8 mouse cellular contexts compared by ENCODE assay signal in genomic region chr5:122146056-122146580, GRCm38 (mm10). TPM values are rescaled to one million over a fixed set of nuclear protein-coding genes. Genes with fewer than 3 reads are reported as not detected.
DNase-seq lines count a peak whose midpoint lies in the region; ATAC-seq and TF ChIP-seq lines count a peak whose summit lies in the region.

No protein-coding gene starts in this region.

- peak overlapping the region; percentile 21; the same call in 1 of the 2 replicates for H3K9ac ChIP-seq in heart, embryonic 14.5 days (ENCODE audit: low read length)
- H3K9ac ChIP-seq in kidney, postnatal 0 days (ENCODE audit: low read depth, low read length), result no peak overlapping the region
- H3K9ac ChIP-seq in forebrain, embryonic 13.5 days, result no peak overlapping the region

- no peak overlapping the region for H3K4me3 ChIP-seq in layer of hippocampus, adult 2 months
- H3K4me3 ChIP-seq in cortical plate, adult 2 months (ENCODE audit: insufficient read depth, low read length), result no peak overlapping the region
- no peak overlapping the region for H3K4me3 ChIP-seq in heart, embryonic 14.5 days (ENCODE audit: control insufficient read depth in 1 of 2, insufficient read depth in 1 of 2, low read depth in 1 of 2, low read length in 2 of 2)
- H3K4me3 ChIP-seq in kidney, postnatal 0 days (replicated peaks; ENCODE audit: low read depth, low read length), result no peak overlapping the region
- H3K4me3 ChIP-seq in macrophage (ENCODE audit: inconsistent target), result no peak overlapping the region
- no peak overlapping the region for H3K4me3 ChIP-seq in forebrain, embryonic 13.5 days

- H3K79me2 ChIP-seq in macrophage (ENCODE audit: inconsistent target), result peaks cover 8% of the 10 kb centered on the region; the same call in 1 of the 2 replicates

- H3K27me3 ChIP-seq in heart, embryonic 14.5 days (ENCODE audit: control insufficient read depth, insufficient read depth, low read length), result no peaks in the 10 kb centered on the region
- H3K27me3 ChIP-seq in kidney, postnatal 0 days (ENCODE audit: insufficient read depth, low read length), result no peaks in the 10 kb centered on the region
- H3K27me3 ChIP-seq in forebrain, embryonic 13.5 days, result no peaks in the 10 kb centered on the region

- peak overlapping the region; percentile 52 for H3K4me2 ChIP-seq in heart, embryonic 14.5 days (ENCODE audit: low read length)
- peak overlapping the region; percentile 29; the same call in 1 of the 2 replicates for H3K4me2 ChIP-seq in kidney, postnatal 0 days (ENCODE audit: low read length)
- H3K4me2 ChIP-seq in forebrain, embryonic 13.5 days, result no peak overlapping the region

- H3K4me1 ChIP-seq in cortical plate, adult 2 months (ENCODE audit: control insufficient read depth, insufficient read depth, low read length), result no peaks in the 10 kb centered on the region; the same call in 1 of the 2 replicates
- peaks cover 8 to 10% of the 10 kb centered on the region in 2 experiments for H3K4me1 ChIP-seq in heart, embryonic 14.5 days (ENCODE audit: control insufficient read depth in 2 of 2, insufficient read depth in 2 of 2, low read length in 2 of 2)
- no peaks in the 10 kb centered on the region for H3K4me1 ChIP-seq in kidney, postnatal 0 days (replicated peaks; ENCODE audit: insufficient read depth, low read length)
- no peaks in the 10 kb centered on the region for H3K4me1 ChIP-seq in forebrain, embryonic 13.5 days

- H3K27ac ChIP-seq in layer of hippocampus, adult 2 months, result peak overlapping the region; percentile 49
- peak overlapping the region; percentile 38 for H3K27ac ChIP-seq in cortical plate, adult 2 months (ENCODE audit: insufficient read depth, low read length)
- peak overlapping the region; percentile 72 to 84 for H3K27ac ChIP-seq in heart, embryonic 14.5 days (replicated peaks in 1 of 2; ENCODE audit: control insufficient read depth in 1 of 2, insufficient read depth in 1 of 2, low read depth in 2 of 2, low read length in 2 of 2)
- H3K27ac ChIP-seq in kidney, postnatal 0 days, result peak overlapping the region; percentile 78
- peak overlapping the region; percentile 98 for H3K27ac ChIP-seq in macrophage
- H3K27ac ChIP-seq in forebrain, embryonic 13.5 days, result no peak overlapping the region

- TF ChIP-seq CTCF in layer of hippocampus, adult 2 months (conservative IDR thresholded peaks at IDR 0.05), result no peak
- TF ChIP-seq CTCF in cortical plate, adult 2 months (IDR thresholded peaks at IDR 0.05; ENCODE audit: extremely low read depth, insufficient read depth, low read length), result no peak
- no peak for TF ChIP-seq CTCF in kidney, postnatal 0 days (IDR thresholded peaks at IDR 0.05; ENCODE audit: low read depth)

- TF ChIP-seq POLR2A in cortical plate, adult 2 months (IDR thresholded peaks at IDR 0.05; ENCODE audit: extremely low read depth, insufficient read depth, low read length), result no peak

- ATAC-seq in heart, embryonic 14.5 days (ENCODE audit: insufficient number of reproducible peaks, insufficient read depth, low FRiP score, low read depth), result 0 out of 2 replicates have a peak, but pooled peaks have one; percentile 18
- ATAC-seq in kidney, postnatal 0 days (replicated peaks; ENCODE audit: low FRiP score, low read depth), result peak; percentile 60
- ATAC-seq in forebrain, embryonic 13.5 days, result no peak

- DNase-seq in layer of hippocampus, adult 2 months (ENCODE audit: low spot score in 2 of 2), result no peak
- DNase-seq in layer of hippocampus, adult 18-20 months (ENCODE audit: low spot score in 2 of 2), result no peak
- DNase-seq in kidney, postnatal 0 days (ENCODE audit: low spot score), result peak; percentile 87
- DNase-seq in thymus, postnatal 4 days, result peak; percentile 62

- 51% methylated on average over 10 of the region's 10 CpGs for WGBS in heart, embryonic 14.5 days
- WGBS in kidney, postnatal 0 days, result 15% methylated on average over 10 of the region's 10 CpGs
- 5% methylated on average over 9 of the region's 10 CpGs for WGBS in macrophage (ENCODE audit: missing documents)
- 71% methylated on average over 10 of the region's 10 CpGs for WGBS in forebrain, embryonic 13.5 days

- no peaks in the 10 kb centered on the region for H3K36me3 ChIP-seq in heart, embryonic 14.5 days (ENCODE audit: control insufficient read depth, insufficient read depth, low read length)
- H3K36me3 ChIP-seq in kidney, postnatal 0 days (ENCODE audit: insufficient read depth, low read length), result no peaks in the 10 kb centered on the region
- no peaks in the 10 kb centered on the region for H3K36me3 ChIP-seq in macrophage (ENCODE audit: inconsistent target)
- no peaks in the 10 kb centered on the region for H3K36me3 ChIP-seq in forebrain, embryonic 13.5 days (ENCODE audit: poor library complexity, severe bottlenecking)

- H3K9me3 ChIP-seq in heart, embryonic 14.5 days (ENCODE audit: control insufficient read depth, low read length), result no peaks in the 10 kb centered on the region
- no peaks in the 10 kb centered on the region for H3K9me3 ChIP-seq in kidney, postnatal 0 days (replicated peaks; ENCODE audit: low read length)
- no peaks in the 10 kb centered on the region for H3K9me3 ChIP-seq in forebrain, embryonic 13.5 days (replicated peaks)

RNA-seq across cellular contexts. Expression of gene Ccdc63, which starts 5.5 kb away (rescaled TPM):
- 1 to 10 TPM in 1 of 2 experiments, under 1 TPM in 1; 0.39 to 1.2 TPM for total RNA-seq in layer of hippocampus, adult 2 months (2021)
- 1 to 10 TPM in 1 of 2 experiments, under 1 TPM in 1; 0.68 to 1.0 TPM for total RNA-seq in layer of hippocampus, adult 18-20 months (2021)
- polyA plus RNA-seq in cortical plate, adult 2 months (2012; rRNA removed), result 0.17 and 0.44 TPM in 2 replicates
- polyA plus RNA-seq in heart, embryonic 14.5 days (2014; fragmentation: Nextera tagmentation; extraction: Ambion mirVana), result 0.85 TPM in 1 of 2 replicates, not detected in the other
- polyA plus RNA-seq in kidney, postnatal 0 days (2015; fragmentation: Nextera tagmentation; extraction: Ambion mirVana), result not detected in 2 replicates
- total RNA-seq in macrophage (2018; cell fraction: chromatin; rRNA removed), result 1 to 10 TPM in 25 of 26 experiments, under 1 TPM in 1; 0.77 to 8.8 (median 4.1) TPM
- total RNA-seq in macrophage (2018; cell fraction: cytosol; rRNA removed), result 1 to 10 TPM in 1 of 26 experiments, under 1 TPM in 24, not detected in 1; 0.12 to 1.1 (median 0.41) TPM
- 1 to 10 TPM in 21 of 26 experiments, under 1 TPM in 5; 0.22 to 6.2 (median 1.6) TPM for total RNA-seq in macrophage (2018; cell fraction: nucleus; rRNA removed)
- polyA plus RNA-seq in macrophage (2018), result 0.25 to 1.1 TPM (median 0.70 TPM) in 3 replicates
- polyA plus RNA-seq in forebrain, embryonic 13.5 days (2015; fragmentation: Nextera tagmentation; extraction: Ambion mirVana), result not detected in 2 replicates

RNA-seq across cellular contexts. Expression of gene Ppp1cc, which starts 12.0 kb away (rescaled TPM):
- 100 to 1,000 TPM; 223 to 228 TPM for total RNA-seq in layer of hippocampus, adult 2 months (2021)
- 100 to 1,000 TPM; 189 to 219 TPM for total RNA-seq in layer of hippocampus, adult 18-20 months (2021)
- 186 and 195 TPM in 2 replicates for polyA plus RNA-seq in cortical plate, adult 2 months (2012; rRNA removed)
- 229 and 248 TPM in 2 replicates for polyA plus RNA-seq in heart, embryonic 14.5 days (2014; fragmentation: Nextera tagmentation; extraction: Ambion mirVana)
- 203 and 220 TPM in 2 replicates for polyA plus RNA-seq in kidney, postnatal 0 days (2015; fragmentation: Nextera tagmentation; extraction: Ambion mirVana)
- total RNA-seq in macrophage (2018; cell fraction: chromatin; rRNA removed), result 100 to 1,000 TPM in 18 of 26 experiments, 10 to 100 TPM in 8; 71.5 to 258 (median 130) TPM
- 100 to 1,000 TPM; 137 to 308 (median 183) TPM for total RNA-seq in macrophage (2018; cell fraction: cytosol; rRNA removed)
- 100 to 1,000 TPM in 21 of 26 experiments, 10 to 100 TPM in 5; 68.9 to 254 (median 125) TPM for total RNA-seq in macrophage (2018; cell fraction: nucleus; rRNA removed)
- 236 to 261 TPM (median 239 TPM) in 3 replicates for polyA plus RNA-seq in macrophage (2018)
- 288 TPM in 2 replicates for polyA plus RNA-seq in forebrain, embryonic 13.5 days (2015; fragmentation: Nextera tagmentation; extraction: Ambion mirVana)

RNA-seq across cellular contexts. Expression of gene Myl2, which starts 45.4 kb away (rescaled TPM):
- total RNA-seq in layer of hippocampus, adult 2 months (2021), result under 1 TPM in 1 of 2 experiments, not detected in 1; 0.88 TPM
- total RNA-seq in layer of hippocampus, adult 18-20 months (2021), result 1 to 10 TPM; 1.1 to 2.2 TPM
- polyA plus RNA-seq in cortical plate, adult 2 months (2012; rRNA removed), result 2.3 and 2.4 TPM in 2 replicates
- polyA plus RNA-seq in heart, embryonic 14.5 days (2014; fragmentation: Nextera tagmentation; extraction: Ambion mirVana), result 10,198 and 10,957 TPM in 2 replicates
- 0.80 and 1.4 TPM in 2 replicates for polyA plus RNA-seq in kidney, postnatal 0 days (2015; fragmentation: Nextera tagmentation; extraction: Ambion mirVana)
- total RNA-seq in macrophage (2018; cell fraction: chromatin; rRNA removed), result not detected
- under 1 TPM in 5 of 26 experiments, not detected in 21; 0.33 to 0.69 (median 0.54) TPM for total RNA-seq in macrophage (2018; cell fraction: cytosol; rRNA removed)
- total RNA-seq in macrophage (2018; cell fraction: nucleus; rRNA removed), result not detected
- 1.5 TPM in 1 of 3 replicates, not detected in the others for polyA plus RNA-seq in macrophage (2018)
- 0.81 and 3.6 TPM in 2 replicates for polyA plus RNA-seq in forebrain, embryonic 13.5 days (2015; fragmentation: Nextera tagmentation; extraction: Ambion mirVana)

Comparison
In these comparisons a context has a peak if more than half of its experiments do, and no peak if none do; other contexts are left out.
1. DNase-seq: peak in kidney, postnatal 0 days (single experiment) and thymus, postnatal 4 days (single experiment); none in layer of hippocampus, adult 2 months (0 of 2) and layer of hippocampus, adult 18-20 months (0 of 2).
2. RNA of gene Myl2, which starts 45.4 kb away (polyA plus RNA-seq): 10,198 to 10,957 TPM in heart, embryonic 14.5 days; 2.3 to 2.4 TPM in cortical plate, adult 2 months, 0.80 to 1.4 TPM in kidney, postnatal 0 days, 0.81 to 3.6 TPM in forebrain, embryonic 13.5 days and 1.5 TPM in macrophage; every median in the first group is over 1,000 times any median in the second.